ENCODE assay signal across 20 mouse cellular contexts in genomic region chr16:93581125-93581524, GRCm38 (mm10). TPM values are rescaled to one million over a fixed set of nuclear protein-coding genes. Genes with fewer than 3 reads are reported as not detected.
DNase-seq lines count a peak whose midpoint lies in the region; ATAC-seq and TF ChIP-seq lines count a peak whose summit lies in the region.
"Had no signal": no experiment of that assay in that cellular context is flagged by ENCODE, and none has a peak within 500 bp of the region (broad histone marks: within the 10 kb centered on the region; RNA-seq: fewer than 3 reads in every experiment).

No protein-coding gene starts in this region.

- intact Hi-C loops in heart, postnatal 36 days (cut with DNase I), result no loop called here

- WGBS in heart, embryonic 13.5 days, result 19% methylated on average over 6 of the region's 6 CpGs
- WGBS in lung, adult 2 months, result 40% methylated on average over 6 of the region's 6 CpGs
- 38% methylated on average over 6 of the region's 6 CpGs for WGBS in lung, postnatal 0 days

- ATAC-seq in heart, embryonic 13.5 days (ENCODE audit: extremely low read depth, insufficient number of reproducible peaks, low FRiP score, low TSS enrichment), result peak; percentile 68; the same call in 1 of the 2 replicates
- peak; percentile 96 for ATAC-seq in lung, postnatal 0 days
- ATAC-seq: activated CD4-positive, CD25-positive, alpha-beta regulatory T cell, adult 4 months; forebrain, embryonic 14.5 days; intestine, embryonic 15.5 days; midbrain, embryonic 13.5 days; Patski had no signal

- H3K27me3 ChIP-seq in heart, embryonic 13.5 days (replicated peaks), result peaks cover 15% of the 10 kb centered on the region; the same call in 1 of the 2 replicates
- no peaks in the 10 kb centered on the region for H3K27me3 ChIP-seq in lung, postnatal 0 days (replicated peaks; ENCODE audit: insufficient read depth, low read length)
- H3K27me3 ChIP-seq: hindbrain, embryonic 12.5 days; intestine, embryonic 15.5 days; kidney, embryonic 15.5 days; midbrain, embryonic 13.5 days; Patski had no signal

- H3K4me3 ChIP-seq in heart, embryonic 13.5 days, result no peak overlapping the region
- no peak overlapping the region for H3K4me3 ChIP-seq in lung, adult 2 months (replicated peaks; ENCODE audit: extremely low read depth, low read depth, low read length)
- no peak overlapping the region for H3K4me3 ChIP-seq in lung, postnatal 0 days (ENCODE audit: low read depth, low read length)
- H3K4me3 ChIP-seq: erythroblast, embryonic 14.5 days; hindbrain, embryonic 12.5 days; intestine, embryonic 15.5 days; kidney, embryonic 15.5 days; midbrain, embryonic 13.5 days had no signal

- H3K4me1 ChIP-seq in heart, embryonic 13.5 days, result peaks cover 11% of the 10 kb centered on the region
- no peaks in the 10 kb centered on the region for H3K4me1 ChIP-seq in lung, adult 2 months (ENCODE audit: control insufficient read depth, insufficient read depth, low read length)
- H3K4me1 ChIP-seq in lung, postnatal 0 days (ENCODE audit: insufficient read depth, low read depth, low read length), result no peaks in the 10 kb centered on the region
- H3K4me1 ChIP-seq: hindbrain, embryonic 12.5 days; intestine, embryonic 15.5 days; midbrain, embryonic 13.5 days had no signal

- no peak for TF ChIP-seq POLR2A in lung, adult 2 months (IDR thresholded peaks at IDR 0.05; ENCODE audit: borderline replicate concordance, extremely low read depth, low read depth, low read length)

- H3K27ac ChIP-seq in heart, embryonic 13.5 days (replicated peaks), result peak overlapping the region; percentile 66
- peak overlapping the region; percentile 28; the same call in 1 of the 2 replicates for H3K27ac ChIP-seq in lung, postnatal 0 days (ENCODE audit: low read length)
- H3K27ac ChIP-seq: hindbrain, embryonic 12.5 days; intestine, embryonic 15.5 days; kidney, embryonic 15.5 days; midbrain, embryonic 13.5 days had no signal

- no peak overlapping the region for H3K4me2 ChIP-seq in heart, embryonic 13.5 days
- H3K4me2 ChIP-seq in lung, postnatal 0 days (replicated peaks; ENCODE audit: low read depth, low read length), result no peak overlapping the region
- H3K4me2 ChIP-seq: hindbrain, embryonic 12.5 days; intestine, embryonic 15.5 days; kidney, embryonic 15.5 days; midbrain, embryonic 13.5 days had no signal

- H3K9me3 ChIP-seq in heart, embryonic 13.5 days, result no peaks in the 10 kb centered on the region
- no peaks in the 10 kb centered on the region for H3K9me3 ChIP-seq in lung, postnatal 0 days (ENCODE audit: low read length)
- H3K9me3 ChIP-seq: hindbrain, embryonic 12.5 days; intestine, embryonic 15.5 days; kidney, embryonic 15.5 days; midbrain, embryonic 13.5 days had no signal

- peak; percentile 84 for TF ChIP-seq EP300 in lung, postnatal 0 days (IDR thresholded peaks at IDR 0.05)

- H3K9ac ChIP-seq in heart, embryonic 13.5 days, result no peak overlapping the region
- H3K9ac ChIP-seq in lung, postnatal 0 days (replicated peaks; ENCODE audit: low read depth), result no peak overlapping the region
- H3K9ac ChIP-seq: hindbrain, embryonic 12.5 days; intestine, embryonic 15.5 days; kidney, embryonic 15.5 days; midbrain, embryonic 13.5 days had no signal

- TF ChIP-seq CTCF in lung, adult 2 months (IDR thresholded peaks at IDR 0.05; ENCODE audit: insufficient read depth, low read length), result no peak
- TF ChIP-seq CTCF in lung, postnatal 0 days (IDR thresholded peaks at IDR 0.05), result no peak

- peaks cover 18% of the 10 kb centered on the region for H3K36me3 ChIP-seq in heart, embryonic 13.5 days
- H3K36me3 ChIP-seq in lung, postnatal 0 days (ENCODE audit: insufficient read depth, low read length), result no peaks in the 10 kb centered on the region
- H3K36me3 ChIP-seq: intestine, embryonic 15.5 days had no signal

- no peak for DNase-seq in heart, postnatal 36 days
- peak; percentile 31 to 33 for DNase-seq in lung, adult 18-20 months
- DNase-seq in lung, adult 2 months, result no peak
- DNase-seq in lung, postnatal 0 days (ENCODE audit: low spot score), result peak; percentile 90
- DNase-seq in urinary bladder, adult 18-20 months (ENCODE audit: low spot score in 2 of 2), result no peak
- DNase-seq in kidney, adult 9 months, result no peak

RNA-seq across cellular contexts. Expression of gene Setd4, which starts 22.7 kb away (rescaled TPM):
- polyA plus RNA-seq in heart, embryonic 13.5 days (2015; fragmentation: Nextera tagmentation; extraction: Ambion mirVana), result 5.4 and 5.8 TPM in 2 replicates
- 1 to 10 TPM; 1.3 to 3.0 TPM for total RNA-seq in heart, postnatal 36 days (2021)
- polyA plus RNA-seq in lung, adult 2 months (2012; rRNA removed), result 6.2 and 6.7 TPM in 2 replicates
- polyA plus RNA-seq in lung, postnatal 0 days (2015; fragmentation: Nextera tagmentation; extraction: Ambion mirVana), result 5.6 and 6.7 TPM in 2 replicates

RNA-seq across cellular contexts. Expression of gene Cbr1, which starts 24.5 kb away (rescaled TPM):
- 58.6 and 59.4 TPM in 2 replicates for polyA plus RNA-seq in heart, embryonic 13.5 days (2015; fragmentation: Nextera tagmentation; extraction: Ambion mirVana)
- 10 to 100 TPM; 25.5 to 26.2 TPM for total RNA-seq in heart, postnatal 36 days (2021)
- polyA plus RNA-seq in lung, adult 2 months (2012; rRNA removed), result 90.6 and 96.5 TPM in 2 replicates
- polyA plus RNA-seq in lung, postnatal 0 days (2015; fragmentation: Nextera tagmentation; extraction: Ambion mirVana), result 74.0 and 75.7 TPM in 2 replicates

RNA-seq across cellular contexts. Expression of gene Gm5678, which starts 46.8 kb away (rescaled TPM):
- not detected in 2 replicates for polyA plus RNA-seq in heart, embryonic 13.5 days (2015; fragmentation: Nextera tagmentation; extraction: Ambion mirVana)
- total RNA-seq in heart, postnatal 36 days (2021), result under 1 TPM; 0.68 to 0.94 TPM
- polyA plus RNA-seq in lung, adult 2 months (2012; rRNA removed), result not detected in 2 replicates
- polyA plus RNA-seq in lung, postnatal 0 days (2015; fragmentation: Nextera tagmentation; extraction: Ambion mirVana), result not detected in 2 replicates
- total RNA-seq: liver, adult 2 months; megakaryocyte progenitor cell, adult 5-6 weeks; neutrophil, adult 5-6 weeks had no signal
- polyA plus RNA-seq: embryonic facial prominence, embryonic 11.5 days; erythroblast, embryonic 14.5 days; forebrain, embryonic 14.5 days; hindbrain, embryonic 12.5 days; intestine, embryonic 15.5 days; kidney, embryonic 15.5 days; liver, adult 2 months; midbrain, embryonic 13.5 days; urinary bladder, adult 2 months had no signal

Comparison
In these comparisons a context has a peak if more than half of its experiments do, and no peak if none do; other contexts are left out.
1. DNase-seq: peak in lung, adult 18-20 months (2 of 2) and lung, postnatal 0 days (single experiment); none in heart, postnatal 36 days (0 of 2), lung, adult 2 months (single experiment), urinary bladder, adult 18-20 months (0 of 2) and kidney, adult 9 months (single experiment).